Mouse (Mus musculus) heart, postnatal 14 days (tissue): ENCODE measurements around the gene Vmn2r10. TPM values are rescaled to one million over a fixed set of nuclear protein-coding genes. Genes with fewer than 3 reads are reported as not detected.
"Not testable (repeated sequence)": the region's sequence is repeated elsewhere in the genome, so short reads cannot be mapped to it uniquely, and the experiment has no call there.

Experiments used
- DNase-seq, 2 experiments: peaks; one replicate each; pipeline ENCODE4 v3.0.0; 2021 to 2022
- intact Hi-C: fragments of 180-260 bp; cut with DNase I; formaldehyde crosslinking; loops from one replicate; pipeline ENCODE4 v1.15.1; 2025
- long read RNA-seq, 2 experiments: library from polyadenylated mRNA; stranded (forward); transcript quantifications; one replicate each; pipeline ENCODE4 v2.0.0; 2021
- total RNA-seq, 2 experiments: library from RNA; stranded (reverse); gene quantifications; 2 replicates each; pipeline ENCODE4 v1.2.3; 2021

The Vmn2r10 gene
- not detected for total RNA-seq
- long read RNA-seq, experiment 1: 0 reads
- long read RNA-seq, experiment 2: 0 reads

DNA sequence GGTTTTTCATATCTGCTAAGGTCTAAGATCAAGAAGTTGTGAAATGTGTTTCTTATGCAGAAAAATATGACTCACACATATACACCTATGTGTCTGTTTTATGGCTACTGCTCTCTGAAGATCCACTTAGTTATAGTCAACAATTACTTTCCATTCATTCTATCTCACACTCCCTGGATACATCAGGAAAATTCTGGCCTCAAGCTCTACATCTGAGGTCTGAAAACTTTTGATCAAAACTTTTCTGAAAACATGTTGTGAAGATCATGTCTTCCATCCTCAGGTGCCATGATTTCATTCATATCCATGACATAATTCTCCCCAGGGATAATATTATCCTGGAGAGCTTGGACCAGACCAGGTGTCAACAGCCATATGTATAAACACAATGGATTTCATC is at the start of gene Vmn2r10:
Gene Vmn2r10 (minus strand): TSS at position 101 of the 400 bp plus-strand sequence.
- intact Hi-C loops, DNase-seq: not testable (repeated sequence)

DNA sequence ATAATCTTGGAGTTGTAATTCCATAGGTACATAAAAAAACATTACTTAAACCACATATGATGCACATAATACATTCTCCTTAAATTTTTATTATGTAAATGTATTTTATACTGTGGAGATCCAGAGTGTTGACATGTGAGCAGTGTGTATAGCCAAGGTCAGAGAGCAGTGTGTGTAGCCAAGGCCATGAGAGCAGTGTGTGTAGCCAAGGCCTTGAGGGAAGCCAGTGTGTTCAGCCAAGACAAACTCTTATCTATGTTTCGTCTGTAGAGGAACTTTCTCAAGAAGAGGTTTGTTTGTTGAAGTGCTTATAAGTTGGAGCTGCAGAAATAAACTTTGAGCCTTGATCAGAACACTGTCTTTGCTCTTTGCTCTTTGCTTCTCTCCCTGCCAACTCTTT is 49.0 kb upstream of the Vmn2r10 start:
- intact Hi-C loops: no loop called here
- no peak for DNase-seq

DNA sequence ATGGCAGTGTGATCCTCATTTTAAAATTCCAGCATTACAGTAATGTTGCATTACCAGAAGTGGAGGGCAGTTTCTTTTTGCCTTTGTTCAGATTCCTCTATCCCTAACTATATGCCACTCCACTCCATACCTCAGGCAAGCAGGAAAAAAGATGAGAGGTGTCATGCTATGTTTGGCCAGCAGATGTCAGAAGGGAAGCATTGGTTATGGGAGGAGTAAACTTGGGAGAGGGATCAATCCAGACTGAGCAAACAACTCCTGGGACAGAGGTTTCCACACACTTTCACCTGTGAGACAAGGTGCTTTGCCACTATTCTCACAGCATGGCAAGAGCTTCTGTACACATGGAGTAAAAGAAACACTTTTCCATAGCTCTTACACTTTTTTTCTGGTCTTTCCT is 26.3 kb upstream of the Vmn2r10 start:
- intact Hi-C loops: loop anchor here (5.0 kb wide), 1 partner anchor 195 kb away; no protein-coding TSS in a partner anchor
- DNase-seq: no peak

DNA sequence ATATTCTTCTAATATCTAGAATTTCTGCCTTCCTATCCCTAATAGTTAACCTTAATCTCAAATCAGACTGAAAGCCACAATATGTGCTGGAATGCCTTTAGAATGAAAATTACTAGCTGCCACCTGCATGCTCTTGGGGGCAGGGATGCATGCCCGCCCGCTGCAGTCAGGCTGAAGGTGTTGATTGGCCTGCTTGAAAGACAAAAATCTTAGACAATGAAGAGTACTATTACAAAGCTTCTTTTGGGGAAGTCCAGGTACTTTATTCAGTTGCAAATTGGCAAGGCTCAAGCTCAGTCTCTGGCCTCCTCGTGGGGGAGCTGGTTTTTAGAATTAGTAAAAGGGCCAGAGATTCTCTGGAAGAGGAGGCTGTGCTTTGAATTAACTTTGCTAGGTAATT is 17.4 kb downstream of the Vmn2r10 start:
- intact Hi-C loops: no loop called here
- DNase-seq: no peak

Other genes with a start within 250 kb of the Vmn2r10 start
- not detected for gene Rnf212, start 231.5 kb downstream of the Vmn2r10 start, total RNA-seq
- gene Tmed11, start 211.2 kb downstream of the Vmn2r10 start, total RNA-seq: not detected
- gene Vmn2r8, start 197.7 kb downstream of the Vmn2r10 start, total RNA-seq: not detected
- gene Vmn2r9, start 153.9 kb downstream of the Vmn2r10 start, total RNA-seq: not detected
- gene Vmn2r11, start 53.0 kb upstream of the Vmn2r10 start, total RNA-seq: not detected
- not detected for gene Vmn2r12, start 91.4 kb upstream of the Vmn2r10 start, total RNA-seq
- not detected for gene Vmn2r13, start 185.7 kb upstream of the Vmn2r10 start, total RNA-seq
- gene Vmn2r14, start 218.2 kb upstream of the Vmn2r10 start, total RNA-seq: not detected